Mouse (Mus musculus) lung, adult 2 months (tissue): Measurements from ENCODE around the gene Olfr1512. TPM values are rescaled to one million over a fixed set of nuclear protein-coding genes. Genes with fewer than 3 reads are reported as not detected.
"Not testable (repeated sequence)": the region's sequence is repeated elsewhere in the genome, so short reads cannot be mapped to it uniquely, and the experiment has no call there.

ENCODE experiments used
- DNase-seq: peaks from one replicate; pipeline ENCODE4 v3.0.0; 2022
- H3K4me1 ChIP-seq: fragments of 200-500 bp; 2 replicates; pipeline ENCODE4 v1.6.1; 2011; ENCODE audit warnings: low read length; ENCODE audit not compliant: control insufficient read depth, insufficient read depth
- H3K4me3 ChIP-seq: fragments of 200-500 bp; replicated peaks from 2 replicates; pipeline ENCODE3; 2011; ENCODE audit warnings: low read depth, mild to moderate bottlenecking, control low read depth, low read length; ENCODE audit errors: extremely low read depth
- CTCF ChIP-seq: fragments of 200-500 bp; IDR thresholded peaks from 2 replicates; pipeline ENCODE4 v1.5.1; 2011; ENCODE audit warnings: mild to moderate bottlenecking, low read length, control low read depth; ENCODE audit not compliant: insufficient read depth
- POLR2A ChIP-seq: fragments of 200-500 bp; IDR thresholded peaks from 2 replicates; pipeline ENCODE4 v1.6.1; 2011; ENCODE audit warnings: low read depth, mild to moderate bottlenecking, control low read depth, low read length, borderline replicate concordance; ENCODE audit errors: extremely low read depth
- WGBS: fragments of 180-500 bp; shearing (Covaris S2); methylation state at CpG from one replicate; pipeline ENCODE4 v1.1.7; 2018; 5-methylcytosine and 5-hydroxymethylcytosine counted together
- polyA plus RNA-seq: library from polyadenylated mRNA; depleted of rRNA; stranded (reverse); fragments of >200 nt; gene quantifications from 2 replicates; pipeline ENCODE4 v1.2.3, GENCODE M21; 2012; rRNA removed

The Olfr1512 gene
- polyA plus RNA-seq: not detected in 2 replicates

GRCm38 (mm10) chr14:52379068-52379467, at the start of gene Olfr1512:
Gene Olfr1512 (minus strand): TSS chr14:52379168.
- Histone ChIP-seq H3K4me3 (no peak within 1 kb of the TSS), H3K4me1 (no peaks in the 10 kb centered on the region)
- 60% methylated on average over 2 of the region's 2 CpGs for WGBS
- no peak for DNase-seq
- TF ChIP-seq CTCF (no peak), POLR2A (no peak)

DNA sequence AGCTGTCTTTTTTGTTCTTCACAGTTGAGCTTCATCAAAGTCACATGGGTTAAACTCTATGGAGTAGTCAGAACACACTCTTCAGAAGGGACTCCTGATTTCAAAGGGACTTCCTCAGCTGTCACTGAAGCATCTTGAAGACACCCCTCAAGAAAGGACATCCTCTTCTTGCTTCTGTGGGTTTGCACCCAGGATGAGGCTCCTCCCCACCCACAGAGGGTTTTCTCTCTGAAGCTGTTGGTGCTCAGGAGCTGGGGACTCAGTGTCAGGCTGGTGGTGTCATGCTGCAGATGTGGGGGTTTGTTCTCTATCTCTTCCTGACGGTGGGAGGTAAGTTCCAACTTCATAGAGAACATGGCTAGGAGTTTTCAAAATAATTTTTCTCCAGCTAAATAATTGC, 48.7 kb upstream of the Olfr1512 start:
- no peak for DNase-seq
- Histone ChIP-seq H3K4me3 (no peak overlapping the region), H3K4me1 (no peaks in the 10 kb centered on the region)
- TF ChIP-seq CTCF: no peak
- TF ChIP-seq POLR2A: no peak
- 83% methylated on average over 1 of the region's 1 CpGs for WGBS

DNA sequence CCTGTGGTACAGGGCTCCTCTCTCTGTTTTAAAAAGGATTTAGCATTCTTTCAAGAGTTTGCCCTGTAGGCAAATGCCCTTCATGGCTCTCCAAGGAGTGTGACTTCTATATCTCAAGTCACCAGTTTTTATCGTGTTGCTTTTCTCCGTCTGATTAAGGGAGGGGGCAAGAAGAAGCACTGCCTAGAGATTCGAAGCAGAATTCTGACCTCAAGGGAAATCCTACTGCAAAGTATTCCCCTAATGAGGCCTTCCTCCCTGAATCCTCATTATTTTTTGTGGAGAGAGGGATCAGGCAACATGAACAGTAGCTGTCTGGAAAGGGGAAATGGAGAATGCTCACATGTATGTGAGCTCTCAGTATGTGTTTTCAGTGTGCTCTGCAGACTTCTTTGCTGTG, 35.3 kb upstream of the Olfr1512 start, which contains the start of gene Olfr1510:
Olfr1510 (minus strand) TSS at position 101 of the 400 bp plus-strand sequence.
- no peak for TF ChIP-seq CTCF
- TF ChIP-seq POLR2A: no peak
- 86% methylated on average over 3 of the region's 3 CpGs for WGBS

DNA sequence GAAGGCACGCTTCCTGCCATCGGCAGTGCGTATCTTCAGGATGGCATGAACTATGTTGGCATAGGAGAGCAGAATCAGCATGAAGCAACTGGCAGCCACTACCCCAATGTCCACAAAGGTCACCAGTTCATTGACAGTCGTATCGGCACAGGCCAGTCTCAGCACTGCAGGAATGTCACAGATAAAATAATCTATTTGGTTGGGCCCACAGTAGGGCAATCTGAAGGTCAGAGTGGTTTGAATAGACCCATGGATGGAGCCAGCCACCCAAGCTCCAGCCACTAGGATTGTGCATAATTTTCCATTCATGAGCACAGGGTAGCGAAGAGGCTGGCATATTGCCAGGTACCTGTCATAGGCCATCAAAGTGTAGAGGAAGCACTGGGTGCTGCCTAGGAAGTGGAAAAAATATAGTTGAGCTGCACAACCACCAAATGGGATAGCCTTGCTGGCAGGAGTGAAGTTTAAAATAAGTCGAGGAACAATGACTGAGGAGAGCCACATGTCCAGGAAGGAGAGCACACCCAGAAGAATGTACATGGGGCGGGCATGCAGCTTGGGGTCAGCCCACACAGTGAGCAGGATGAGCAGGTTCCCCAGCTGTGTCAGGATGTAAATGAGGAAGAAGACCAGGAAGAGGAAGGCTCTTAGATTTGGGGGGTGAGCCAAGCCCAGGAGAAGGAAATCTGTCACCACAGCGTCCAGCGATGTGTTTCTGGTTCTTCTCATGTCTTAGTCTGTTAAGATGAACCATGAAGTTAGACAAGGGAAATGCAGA, 31.4 kb upstream of the Olfr1512 start:
- 55% methylated on average over 8 of the region's 10 CpGs for WGBS
- not testable (repeated sequence) for DNase-seq, H3K4me3 ChIP-seq, H3K4me1 ChIP-seq

More for the DNA sequence above, 35.3 kb upstream of the Olfr1512 start, which contains the start of gene Olfr1510:
- no peak for DNase-seq
- Histone ChIP-seq H3K4me1 (no peaks in the 10 kb centered on the region), H3K4me3 (no peak within 1 kb of the TSS)

DNA sequence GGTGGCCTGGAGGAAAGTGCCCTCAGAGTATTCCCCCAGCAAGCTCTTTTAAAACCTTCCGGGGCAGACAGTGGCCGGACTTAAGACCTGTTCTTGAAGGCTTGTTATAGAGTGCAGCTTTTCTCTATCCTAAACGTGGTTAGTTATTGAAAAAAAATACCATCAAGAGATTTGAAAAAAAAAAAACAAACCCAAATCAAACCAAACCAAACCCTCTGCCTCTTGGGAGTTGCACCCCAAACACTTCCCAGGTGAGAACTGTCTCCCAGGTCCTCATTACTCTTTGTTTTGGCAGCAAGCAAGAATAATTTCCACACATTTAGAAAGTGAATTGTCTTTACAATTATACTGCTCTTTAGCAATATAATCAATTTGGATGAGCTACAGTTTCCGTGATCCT, 18.3 kb upstream of the Olfr1512 start, which contains the start of gene Olfr1511:
Olfr1511 (minus strand) TSS at position 101 of the 400 bp plus-strand sequence.
- TF ChIP-seq CTCF (no peak), POLR2A (no peak)
- Histone ChIP-seq H3K4me1 (no peaks in the 10 kb centered on the region), H3K4me3 (no peak within 1 kb of the TSS)
- no peak for DNase-seq
- WGBS: 73% methylated on average over 4 of the region's 4 CpGs

DNA sequence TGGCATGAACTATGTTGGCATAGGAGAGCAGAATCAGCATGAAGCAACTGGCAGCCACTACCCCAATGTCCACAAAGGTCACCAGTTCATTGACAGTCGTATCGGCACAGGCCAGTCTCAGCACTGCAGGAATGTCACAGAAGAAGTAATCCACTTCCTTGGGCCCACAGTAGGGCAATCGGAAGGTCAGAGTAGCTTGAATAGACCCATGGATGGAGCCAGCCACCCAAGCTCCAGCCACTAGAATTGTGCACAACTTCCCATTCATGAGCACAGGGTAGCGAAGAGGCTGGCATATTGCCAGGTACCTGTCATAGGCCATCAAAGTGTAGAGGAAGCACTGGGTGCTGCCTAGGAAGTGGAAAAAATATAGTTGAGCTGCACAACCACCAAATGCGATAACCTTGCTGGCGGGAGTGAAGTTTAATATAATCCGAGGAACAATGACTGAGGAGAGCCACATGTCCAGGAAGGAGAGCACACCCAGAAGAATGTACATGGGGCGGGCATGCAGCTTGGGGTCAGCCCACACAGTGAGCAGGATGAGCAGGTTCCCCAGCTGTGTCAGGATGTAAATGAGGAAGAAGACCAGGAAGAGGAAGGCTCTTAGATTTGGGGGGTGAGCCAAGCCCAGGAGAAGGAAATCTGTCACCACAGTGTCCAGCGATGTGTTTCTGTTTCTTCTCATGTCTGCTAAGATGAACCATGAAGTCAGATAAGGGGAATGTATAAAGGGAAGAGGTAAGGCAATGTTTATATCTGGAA, 11.3 kb upstream of the Olfr1512 start:
- H3K4me1 ChIP-seq, H3K4me3 ChIP-seq, DNase-seq: not testable (repeated sequence)
- WGBS: 53% methylated on average over 9 of the region's 9 CpGs

DNA sequence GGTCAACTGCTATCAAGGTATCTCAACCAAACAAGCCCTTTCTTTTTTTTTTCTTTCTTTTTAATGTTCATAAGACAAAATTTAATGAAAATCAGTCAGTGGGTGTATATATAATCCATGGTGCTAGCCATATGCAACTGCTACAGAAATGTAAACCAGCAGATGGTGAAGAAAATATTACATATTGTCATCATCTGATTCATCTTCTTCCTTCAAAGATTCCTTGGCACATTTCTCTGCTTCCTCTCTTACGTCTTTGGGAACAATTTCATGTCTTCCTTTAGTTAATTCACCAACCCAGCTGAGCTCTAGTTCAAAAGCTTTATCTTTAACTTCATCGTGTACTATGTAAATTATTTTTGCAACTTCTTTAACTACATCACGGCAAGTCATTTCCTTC, 10.2 kb downstream of the Olfr1512 start:
- TF ChIP-seq POLR2A (no peak), CTCF (no peak)
- WGBS: 77% methylated on average over 3 of the region's 3 CpGs
- no peak for DNase-seq

GRCm38 (mm10) chr14:52356308-52356707, 22.7 kb downstream of the Olfr1512 start, which contains the start of gene Olfr1513:
Gene Olfr1513 (minus strand): TSS chr14:52356408.
- TF ChIP-seq CTCF (no peak), POLR2A (no peak)
- WGBS: 63% methylated on average over 4 of the region's 4 CpGs
- H3K4me3 ChIP-seq: no peak within 1 kb of the TSS
- H3K4me1 ChIP-seq: no peaks in the 10 kb centered on the region
- DNase-seq: no peak

More for the DNA sequence above, 10.2 kb downstream of the Olfr1512 start:
- Histone ChIP-seq H3K4me3 (no peak overlapping the region), H3K4me1 (no peaks in the 10 kb centered on the region)

GRCm38 (mm10) chr14:52339512-52339852, 39.5 kb downstream of the Olfr1512 start:
- DNase-seq: no peak
- H3K4me3 ChIP-seq: no peak overlapping the region
- H3K4me1 ChIP-seq: no peaks in the 10 kb centered on the region
- 72% methylated on average over 6 of the region's 6 CpGs for WGBS
- no peak for TF ChIP-seq POLR2A
- no peak for TF ChIP-seq CTCF

DNA sequence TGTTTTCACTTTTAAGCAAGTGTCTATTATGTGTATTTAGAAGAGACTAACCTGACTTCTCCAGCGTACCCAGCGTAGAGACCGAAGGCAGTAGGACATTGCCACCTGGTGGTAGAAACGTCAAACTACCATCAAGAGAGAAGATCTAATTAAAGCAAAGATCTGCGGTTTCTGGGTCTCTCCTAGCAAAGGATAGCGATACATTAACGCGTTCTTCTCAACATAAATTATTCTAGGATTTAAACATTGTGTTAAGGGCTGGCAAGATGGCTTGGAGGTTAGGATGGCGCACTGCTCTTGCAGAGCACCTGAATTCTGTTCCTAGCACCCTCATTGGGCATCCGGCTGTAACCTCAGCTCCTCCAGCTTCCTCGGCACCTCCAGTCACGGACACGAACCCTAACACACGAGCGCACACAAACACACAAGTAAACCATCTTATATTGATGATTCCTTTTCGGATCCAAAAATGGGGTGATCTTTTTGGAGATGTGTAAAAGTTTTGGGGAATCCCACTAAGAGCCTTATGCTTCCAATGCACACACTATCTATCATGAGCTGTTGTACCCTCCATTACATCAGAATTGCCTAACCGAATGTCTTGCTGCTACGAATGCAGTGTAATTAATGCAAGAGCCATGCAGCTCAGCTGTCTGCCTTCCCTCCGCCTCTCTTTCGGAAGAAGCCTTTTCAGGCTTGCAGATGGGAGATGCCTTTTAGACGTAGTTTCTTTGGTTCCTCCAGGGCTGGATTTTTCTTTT, 40.0 kb downstream of the Olfr1512 start:
- WGBS: 27% methylated on average over 21 of the region's 21 CpGs
- peak; percentile 23 for DNase-seq
- no peaks in the 10 kb centered on the region for H3K4me1 ChIP-seq
- H3K4me3 ChIP-seq: no peak overlapping the region
- TF ChIP-seq CTCF (peak; percentile 68), POLR2A (no peak)
